8 mouse cellular contexts compared by ENCODE assay signal in the genomic region with DNA sequence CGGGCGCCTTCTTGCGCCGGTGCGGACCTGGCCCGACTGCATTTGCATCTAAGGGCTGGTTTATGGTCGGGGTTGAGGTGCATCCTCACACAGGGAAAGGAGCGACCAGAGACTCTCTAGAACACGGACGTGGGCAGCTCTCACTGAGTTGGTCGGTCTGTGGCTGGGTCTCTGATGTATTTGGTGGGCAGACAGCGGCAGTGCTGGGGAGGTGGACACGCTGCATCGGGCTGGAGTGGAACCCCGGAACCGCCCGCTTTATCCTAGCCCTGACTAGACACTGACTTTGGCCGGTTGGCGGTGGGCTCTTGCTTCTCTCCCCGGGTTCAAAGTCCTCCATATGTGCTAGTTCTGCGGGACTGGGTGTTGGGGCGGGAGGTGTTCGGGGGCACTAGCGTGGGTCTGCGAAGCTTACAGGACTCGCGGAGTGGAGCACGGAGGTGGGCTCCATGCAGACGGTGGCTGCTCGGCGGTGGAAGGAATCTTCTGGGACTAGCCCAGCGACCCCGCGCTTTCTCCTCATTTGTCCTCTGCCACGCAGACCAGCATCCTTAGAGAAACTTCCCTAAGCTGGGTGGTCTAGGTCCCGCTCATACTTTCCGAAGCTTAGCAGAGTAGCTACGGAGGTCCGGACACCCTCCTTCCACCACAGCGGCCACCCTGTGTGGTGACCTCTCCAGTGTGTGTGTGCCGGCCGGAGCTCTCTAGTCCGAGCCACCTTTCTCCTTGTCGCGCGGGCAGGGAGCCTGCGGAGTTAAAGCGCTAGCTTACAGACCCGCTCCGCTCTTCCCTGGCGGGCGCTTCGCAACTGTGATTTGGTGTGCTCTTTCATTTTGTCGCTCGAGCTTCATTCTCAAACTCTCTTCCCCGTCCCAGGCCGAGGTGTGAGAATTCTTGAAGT. TPM values are rescaled to one million over a fixed set of nuclear protein-coding genes. Genes with fewer than 3 reads are reported as not detected.
DNase-seq lines count a peak whose midpoint lies in the region; ATAC-seq and TF ChIP-seq lines count a peak whose summit lies in the region.

No protein-coding gene starts in this region.

- WGBS in intestine, embryonic 15.5 days: under 1% methylated on average over 57 of the region's 57 CpGs
- under 1% methylated on average over 57 of the region's 57 CpGs for WGBS in lung, adult 2 months
- under 1% methylated on average over 57 of the region's 57 CpGs for WGBS in neural tube, embryonic 11.5 days

- peak overlapping the region; percentile 89 for H3K4me2 ChIP-seq in intestine, embryonic 15.5 days (replicated peaks)
- peak overlapping the region; percentile 74 for H3K4me2 ChIP-seq in neural tube, embryonic 11.5 days (ENCODE audit: low read depth)

- no peaks in the 10 kb centered on the region for H3K36me3 ChIP-seq in intestine, embryonic 15.5 days
- no peaks in the 10 kb centered on the region for H3K36me3 ChIP-seq in neural tube, embryonic 11.5 days (ENCODE audit: control insufficient read depth, insufficient read depth, low read length)

- H3K4me3 ChIP-seq in intestine, embryonic 15.5 days (replicated peaks): peak overlapping the region; percentile 49
- peak overlapping the region; percentile 61 for H3K4me3 ChIP-seq in lung, adult 2 months (replicated peaks; ENCODE audit: extremely low read depth, low read depth, low read length)
- peak overlapping the region; percentile 55 for H3K4me3 ChIP-seq in neural tube, embryonic 11.5 days (ENCODE audit: low read depth, low read length)

- H3K4me1 ChIP-seq in intestine, embryonic 15.5 days (replicated peaks): peaks cover 9% of the 10 kb centered on the region; the same call in 1 of the 2 replicates
- H3K4me1 ChIP-seq in lung, adult 2 months (ENCODE audit: control insufficient read depth, insufficient read depth, low read length): peaks cover 4% of the 10 kb centered on the region; the same call in 1 of the 2 replicates
- H3K4me1 ChIP-seq in neural tube, embryonic 11.5 days (ENCODE audit: control insufficient read depth, insufficient read depth, low read length): 0 out of 2 replicates have a peak, but pooled peaks cover 2% of the 10 kb centered on the region

- peak; percentile 20 for DNase-seq in kidney, adult 18-20 months
- DNase-seq in kidney, adult 11 months: no peak
- DNase-seq in adrenal gland, postnatal 4 days (ENCODE audit: low spot score in 2 of 2): peak; percentile 4 to 6
- DNase-seq in forelimb bud, embryonic 11.5 days (ENCODE audit: low read depth, low spot score): peak; percentile 31
- DNase-seq in lung, adult 2 months: peak; percentile 51
- DNase-seq in neural tube, embryonic 11.5 days (ENCODE audit: low spot score): peak; percentile 69
- DNase-seq in thymus, postnatal 36 days: peak; percentile 12 to 16

- peak; percentile 39 for ATAC-seq in intestine, embryonic 15.5 days
- ATAC-seq in neural tube, embryonic 11.5 days (ENCODE audit: insufficient read depth, low FRiP score, low TSS enrichment): peak; percentile 11; the same call in 1 of the 2 replicates

- no peak for TF ChIP-seq POLR2A in lung, adult 2 months (IDR thresholded peaks at IDR 0.05; ENCODE audit: borderline replicate concordance, extremely low read depth, low read depth, low read length)

- H3K27me3 ChIP-seq in intestine, embryonic 15.5 days (replicated peaks): peaks cover 13% of the 10 kb centered on the region
- no peaks in the 10 kb centered on the region for H3K27me3 ChIP-seq in neural tube, embryonic 11.5 days (ENCODE audit: control insufficient read depth, insufficient read depth, low read length)

- H3K9me3 ChIP-seq in intestine, embryonic 15.5 days: no peaks in the 10 kb centered on the region
- H3K9me3 ChIP-seq in neural tube, embryonic 11.5 days (ENCODE audit: control insufficient read depth, low read length): no peaks in the 10 kb centered on the region

- H3K9ac ChIP-seq in intestine, embryonic 15.5 days: peak overlapping the region; percentile 43
- peak overlapping the region; percentile 72 for H3K9ac ChIP-seq in neural tube, embryonic 11.5 days (ENCODE audit: low read length)

- no peak overlapping the region for H3K27ac ChIP-seq in intestine, embryonic 15.5 days
- peak overlapping the region; percentile 3 for H3K27ac ChIP-seq in neural tube, embryonic 11.5 days (ENCODE audit: low read depth, low read length)

- no peak for TF ChIP-seq CTCF in lung, adult 2 months (IDR thresholded peaks at IDR 0.05; ENCODE audit: insufficient read depth, low read length)

RNA-seq across cellular contexts. Expression of gene Ndnf, which starts 1.0 kb away (rescaled TPM):
- total RNA-seq in adrenal gland, postnatal 4 days (2021): 10 to 100 TPM; 10.5 to 13.4 TPM
- 1.5 and 1.7 TPM in 2 replicates for polyA plus RNA-seq in intestine, embryonic 15.5 days (2015; fragmentation: Nextera tagmentation; extraction: Ambion mirVana)
- 23.0 and 43.8 TPM in 2 replicates for polyA plus RNA-seq in lung, adult 2 months (2012; rRNA removed)
- 28.6 and 30.1 TPM in 2 replicates for polyA plus RNA-seq in neural tube, embryonic 11.5 days (2014; fragmentation: Nextera tagmentation; extraction: Ambion mirVana)
